Mouse (Mus musculus) G1E-ER4 (cell line): ENCODE data around the gene 4933403O08Rik. TPM values are rescaled to one million over a fixed set of nuclear protein-coding genes. Genes with fewer than 3 reads are reported as not detected.

Experiments
- GATA1 ChIP-seq: IDR thresholded peaks from one replicate; pipeline ENCODE4 v1.8.0; 2012; ENCODE audit warnings: low read length, inconsistent platforms
- polyA plus RNA-seq: library from polyadenylated mRNA; stranded (reverse); fragments of >175 nt; gene quantifications from 2 replicates; pipeline ENCODE4 v1.2.3, GENCODE M21; 2012

The 4933403O08Rik gene
- polyA plus RNA-seq: not detected in 2 replicates

GRCm38 (mm10) chrX:112238749-112239148 lies at the start of gene 4933403O08Rik:
Gene 4933403O08Rik (plus strand): TSS chrX:112239049.
- no peak for TF ChIP-seq GATA1

GRCm38 (mm10) chrX:112242916-112243315 lies 4.1 kb downstream of the 4933403O08Rik start:
- TF ChIP-seq GATA1: no peak

- TF ChIP-seq GATA1: no peak
These were observed 16.7 kb downstream of the 4933403O08Rik start for GRCm38 (mm10) chrX:112255513-112255912.

- no peak for TF ChIP-seq GATA1
These were observed 34.7 kb downstream of the 4933403O08Rik start for GRCm38 (mm10) chrX:112273550-112273949.

Other genes with a start within 250 kb of the 4933403O08Rik start
- not detected in 2 replicates for gene Tex16, start 228.0 kb upstream of the 4933403O08Rik start, polyA plus RNA-seq
- 0.66 and 1.2 TPM in 2 replicates for gene Apool, start 72.3 kb downstream of the 4933403O08Rik start, polyA plus RNA-seq
- gene Satl1, start 167.7 kb downstream of the 4933403O08Rik start, polyA plus RNA-seq: not detected in 2 replicates